Mouse (Mus musculus) cortical plate, adult 2 months (tissue): ENCODE results near the gene Nostrin.

Source experiments
- CTCF ChIP-seq: fragments of 200-500 bp; IDR thresholded peaks from 2 replicates; pipeline ENCODE4 v1.5.1; 2011; ENCODE audit warnings: mild to moderate bottlenecking, control low read depth, low read length; ENCODE audit not compliant: insufficient read depth; ENCODE audit errors: extremely low read depth
- POLR2A ChIP-seq: fragments of 200-500 bp; IDR thresholded peaks from 2 replicates; pipeline ENCODE4 v1.6.1; 2011; ENCODE audit warnings: mild to moderate bottlenecking, low read length, control low read depth; ENCODE audit not compliant: insufficient read depth; ENCODE audit errors: extremely low read depth

DNA sequence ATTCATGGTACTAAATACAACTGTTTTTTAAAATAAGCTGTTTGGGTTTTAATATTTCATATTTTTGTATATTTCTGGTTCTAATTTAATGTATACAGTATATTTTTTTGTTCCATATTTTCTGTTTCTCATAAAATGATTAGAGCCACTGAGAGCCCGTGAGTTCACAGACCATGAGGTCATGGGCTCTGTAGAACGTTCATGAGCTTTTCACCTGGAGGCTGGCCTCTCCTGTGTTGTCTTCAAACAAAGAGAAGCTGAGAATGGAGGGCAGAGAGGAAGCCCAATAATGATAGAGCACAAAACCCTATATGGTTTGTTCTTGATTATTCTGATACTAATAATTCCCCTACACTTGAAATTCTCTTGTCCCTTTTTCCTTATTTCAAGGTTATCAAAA, 89.1 kb downstream of the Nostrin start:
- TF ChIP-seq CTCF (no peak), POLR2A (no peak)
